Mouse (Mus musculus): ENCODE measurements around the gene Otulinl. TPM values are rescaled to one million over a fixed set of nuclear protein-coding genes. Genes with fewer than 3 reads are reported as not detected.

The Otulinl gene
- polyA plus RNA-seq, 1 experiment = 0.09 TPM

DNA sequence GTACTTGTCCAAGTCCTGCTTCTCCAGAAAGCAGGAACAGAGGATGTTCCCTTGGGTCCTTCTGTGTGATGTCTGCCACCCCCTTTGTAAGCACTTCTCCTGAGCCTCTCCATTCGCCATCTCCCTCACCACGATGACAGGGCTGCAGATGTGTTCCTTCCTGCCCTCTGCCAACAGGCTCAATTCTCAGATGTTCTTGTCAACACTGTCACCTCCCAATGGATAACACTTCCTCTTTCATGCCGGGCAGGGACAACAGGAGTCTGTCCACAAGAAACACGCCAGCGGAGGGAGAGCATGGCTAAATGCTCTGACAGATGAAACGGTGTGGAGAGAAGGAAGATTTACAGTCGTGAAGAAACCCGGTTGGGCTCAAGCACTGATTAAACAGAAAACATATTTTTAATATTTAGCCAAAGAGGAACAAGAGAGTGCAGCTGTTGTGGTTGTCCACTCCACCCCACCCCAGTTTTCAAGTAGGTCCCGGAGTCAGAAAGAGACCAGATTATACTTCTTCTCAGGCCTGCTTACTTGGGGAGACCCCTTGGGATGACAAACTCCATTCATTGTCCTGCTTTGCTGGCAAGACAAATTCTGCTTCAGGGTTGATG lies 6.8 kb upstream of the Otulinl start:
- H3K27me3 ChIP-seq (ENCODE audit: control insufficient read depth, insufficient read depth, insufficient read length) = peaks cover 16% of the 10 kb centered on the region
- H3K4me3 ChIP-seq (ENCODE audit: insufficient read depth, poor library complexity, severe bottlenecking) = no peak overlapping the region
- H3K36me3 ChIP-seq (ENCODE audit: control insufficient read depth, insufficient read depth) = no peaks in the 10 kb centered on the region
- H3ac ChIP-seq (ENCODE audit: control insufficient read depth, insufficient read length, low read depth) = no peak overlapping the region
- TF ChIP-seq FOSL1 (IDR thresholded peaks at IDR 0.05; ENCODE audit: insufficient read depth, low read length, poor library complexity, severe bottlenecking) (no peak), CEBPB (IDR thresholded peaks at IDR 0.05; ENCODE audit: low read depth) (no peak), MAX (IDR thresholded peaks at IDR 0.05) (no peak), USF1 (IDR thresholded peaks at IDR 0.05; ENCODE audit: low read depth) (no peak), MYOG (IDR thresholded peaks at IDR 0.05; ENCODE audit: control insufficient read depth, extremely low read depth, insufficient read length) (no peak), MYOD1 (IDR thresholded peaks at IDR 0.05; ENCODE audit: control insufficient read depth, insufficient read length, low read depth) (no peak), CTCF (IDR thresholded peaks at IDR 0.05; ENCODE audit: control insufficient read depth, insufficient read depth, insufficient read length) (no peak)
- no peaks in the 10 kb centered on the region for H3K79me3 ChIP-seq (ENCODE audit: low read depth)
- H3K79me2 ChIP-seq (ENCODE audit: control insufficient read depth, insufficient read depth) = no peaks in the 10 kb centered on the region

DNA sequence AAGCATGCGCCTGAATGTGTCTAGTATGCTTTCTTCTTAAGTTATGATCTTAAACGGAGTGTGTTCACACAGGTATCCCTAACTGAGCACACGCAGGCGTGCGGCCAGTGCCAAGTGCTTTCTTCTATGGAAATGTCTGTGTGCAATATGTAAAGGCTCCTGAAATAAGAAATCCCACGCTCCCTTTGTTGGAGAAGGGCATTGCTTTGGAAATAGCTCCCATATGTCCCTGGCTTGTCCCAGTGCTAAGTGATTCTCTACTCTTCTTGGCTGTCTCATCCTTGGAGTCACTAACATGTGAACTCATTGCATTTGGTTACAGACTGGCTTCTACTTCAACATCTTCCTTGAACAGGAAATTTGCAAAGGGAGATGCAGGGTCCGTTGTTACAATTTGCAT lies 3.4 kb upstream of the Otulinl start:
- H3K27me3 ChIP-seq (ENCODE audit: control insufficient read depth, insufficient read depth, insufficient read length) = peaks cover 10% of the 10 kb centered on the region

DNA sequence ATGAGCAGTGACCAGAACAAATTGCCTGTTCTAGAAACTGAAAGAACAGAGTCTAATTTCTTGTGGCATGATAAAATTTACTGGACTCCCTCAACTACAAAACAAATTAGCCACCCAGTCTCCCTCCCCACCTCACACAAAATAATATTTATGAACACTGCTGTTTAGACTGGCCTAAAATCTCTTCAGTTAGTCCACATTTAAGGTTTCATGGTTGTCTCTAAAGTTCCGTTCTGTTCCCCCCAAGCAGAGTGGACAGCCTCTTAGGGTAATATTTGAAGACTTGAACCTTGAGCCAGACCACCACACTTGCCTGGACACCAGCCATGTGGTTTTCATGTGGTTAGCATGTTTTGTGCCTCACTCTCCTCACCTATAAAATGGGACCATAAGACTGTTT lies 1.8 kb upstream of the Otulinl start:
- Histone ChIP-seq H3K36me3 (ENCODE audit: control insufficient read depth, insufficient read depth) (no peaks in the 10 kb centered on the region), H3K4me3 (ENCODE audit: insufficient read depth, poor library complexity, severe bottlenecking) (no peak overlapping the region), H3K79me3 (ENCODE audit: low read depth) (no peaks in the 10 kb centered on the region), H3K27me3 (ENCODE audit: control insufficient read depth, insufficient read depth, insufficient read length) (peaks cover 21% of the 10 kb centered on the region), H3ac (ENCODE audit: control insufficient read depth, insufficient read length, low read depth) (no peak overlapping the region), H3K79me2 (ENCODE audit: control insufficient read depth, insufficient read depth) (no peaks in the 10 kb centered on the region)
- TF ChIP-seq MYOD1 (IDR thresholded peaks at IDR 0.05; ENCODE audit: control insufficient read depth, insufficient read length, low read depth) (no peak), MYOG (IDR thresholded peaks at IDR 0.05; ENCODE audit: control insufficient read depth, extremely low read depth, insufficient read length) (no peak), USF1 (IDR thresholded peaks at IDR 0.05; ENCODE audit: low read depth) (no peak), MAX (IDR thresholded peaks at IDR 0.05) (no peak), CTCF (IDR thresholded peaks at IDR 0.05; ENCODE audit: control insufficient read depth, insufficient read depth, insufficient read length) (no peak), CEBPB (IDR thresholded peaks at IDR 0.05; ENCODE audit: low read depth) (no peak), FOSL1 (IDR thresholded peaks at IDR 0.05; ENCODE audit: insufficient read depth, low read length, poor library complexity, severe bottlenecking) (no peak)

More for the DNA sequence above, 3.4 kb upstream of the Otulinl start:
- H3K36me3 ChIP-seq (ENCODE audit: control insufficient read depth, insufficient read depth) = no peaks in the 10 kb centered on the region
- H3K79me2 ChIP-seq (ENCODE audit: control insufficient read depth, insufficient read depth) = no peaks in the 10 kb centered on the region
- TF ChIP-seq MYOD1 (IDR thresholded peaks at IDR 0.05; ENCODE audit: control insufficient read depth, insufficient read length, low read depth) (no peak), MYOG (IDR thresholded peaks at IDR 0.05; ENCODE audit: control insufficient read depth, extremely low read depth, insufficient read length) (no peak), CEBPB (IDR thresholded peaks at IDR 0.05; ENCODE audit: low read depth) (no peak), CTCF (IDR thresholded peaks at IDR 0.05; ENCODE audit: control insufficient read depth, insufficient read depth, insufficient read length) (no peak), USF1 (IDR thresholded peaks at IDR 0.05; ENCODE audit: low read depth) (no peak), MAX (IDR thresholded peaks at IDR 0.05) (no peak), FOSL1 (IDR thresholded peaks at IDR 0.05; ENCODE audit: insufficient read depth, low read length, poor library complexity, severe bottlenecking) (no peak)
- H3K79me3 ChIP-seq (ENCODE audit: low read depth) = no peaks in the 10 kb centered on the region
- H3ac ChIP-seq (ENCODE audit: control insufficient read depth, insufficient read length, low read depth) = no peak overlapping the region
- no peak overlapping the region for H3K4me3 ChIP-seq (ENCODE audit: insufficient read depth, poor library complexity, severe bottlenecking)

DNA sequence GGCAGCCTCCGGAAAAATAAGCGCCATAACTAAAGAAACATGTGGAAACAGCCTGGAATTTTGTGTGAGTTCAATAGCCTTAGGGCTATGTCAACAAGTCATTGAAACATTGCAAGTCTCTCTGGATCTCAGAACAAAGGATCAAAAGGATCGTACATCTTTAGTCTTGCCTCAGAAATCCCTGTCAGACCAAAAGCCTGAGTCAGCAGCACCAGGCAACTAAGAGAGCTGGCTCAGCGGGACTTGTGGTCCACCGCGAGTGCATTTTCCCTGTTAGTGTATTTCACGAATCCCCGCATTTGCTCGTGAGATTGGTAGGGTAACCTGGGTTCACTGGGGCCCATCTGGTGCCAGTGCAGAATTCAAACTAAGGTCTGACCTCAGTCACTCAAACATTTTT lies 1.2 kb upstream of the Otulinl start:
- Histone ChIP-seq H3K27me3 (ENCODE audit: control insufficient read depth, insufficient read depth, insufficient read length) (peaks cover 26% of the 10 kb centered on the region), H3K4me3 (ENCODE audit: insufficient read depth, poor library complexity, severe bottlenecking) (no peak overlapping the region), H3K79me2 (ENCODE audit: control insufficient read depth, insufficient read depth) (no peaks in the 10 kb centered on the region), H3K36me3 (ENCODE audit: control insufficient read depth, insufficient read depth) (no peaks in the 10 kb centered on the region), H3ac (ENCODE audit: control insufficient read depth, insufficient read length, low read depth) (no peak overlapping the region), H3K79me3 (ENCODE audit: low read depth) (no peaks in the 10 kb centered on the region)
- TF ChIP-seq MAX (IDR thresholded peaks at IDR 0.05) (no peak), CTCF (IDR thresholded peaks at IDR 0.05; ENCODE audit: control insufficient read depth, insufficient read depth, insufficient read length) (no peak), CEBPB (IDR thresholded peaks at IDR 0.05; ENCODE audit: low read depth) (no peak), USF1 (IDR thresholded peaks at IDR 0.05; ENCODE audit: low read depth) (no peak), MYOD1 (IDR thresholded peaks at IDR 0.05; ENCODE audit: control insufficient read depth, insufficient read length, low read depth) (no peak), MYOG (IDR thresholded peaks at IDR 0.05; ENCODE audit: control insufficient read depth, extremely low read depth, insufficient read length) (no peak)

DNA sequence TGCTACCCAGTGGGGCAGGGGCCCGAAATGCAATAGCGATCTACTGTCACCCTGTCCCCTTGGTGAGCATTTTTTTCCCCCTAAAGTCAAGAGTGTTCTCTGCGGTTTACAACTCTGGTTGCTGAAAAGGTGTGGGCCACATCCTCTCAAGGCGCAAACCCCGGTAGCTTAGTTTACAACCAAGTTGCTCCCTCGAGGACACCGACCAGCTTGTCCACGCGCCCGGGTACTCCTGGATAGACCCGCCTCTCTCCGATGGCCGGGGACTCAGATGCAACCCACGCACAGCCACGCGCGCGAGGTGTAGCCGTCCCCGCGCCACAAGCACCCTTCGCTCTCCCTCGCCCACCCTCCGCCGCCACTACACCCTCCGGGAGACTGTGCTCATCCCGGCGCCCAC lies 382 bp downstream of the Otulinl start:
- Histone ChIP-seq H3K36me3 (ENCODE audit: control insufficient read depth, insufficient read depth) (no peaks in the 10 kb centered on the region), H3K4me3 (ENCODE audit: insufficient read depth, poor library complexity, severe bottlenecking) (peak overlapping the region; percentile 28), H3K27me3 (ENCODE audit: control insufficient read depth, insufficient read depth, insufficient read length) (peaks cover 32% of the 10 kb centered on the region), H3K79me2 (ENCODE audit: control insufficient read depth, insufficient read depth) (no peaks in the 10 kb centered on the region), H3ac (ENCODE audit: control insufficient read depth, insufficient read length, low read depth) (peak overlapping the region; percentile 66), H3K79me3 (ENCODE audit: low read depth) (no peaks in the 10 kb centered on the region)
- TF ChIP-seq MYOD1 (IDR thresholded peaks at IDR 0.05; ENCODE audit: control insufficient read depth, insufficient read length, low read depth) (no peak), MAX (IDR thresholded peaks at IDR 0.05) (no peak), USF1 (IDR thresholded peaks at IDR 0.05; ENCODE audit: low read depth) (no peak), MYOG (IDR thresholded peaks at IDR 0.05; ENCODE audit: control insufficient read depth, extremely low read depth, insufficient read length) (no peak), CTCF (IDR thresholded peaks at IDR 0.05; ENCODE audit: control insufficient read depth, insufficient read depth, insufficient read length) (no peak), CEBPB (IDR thresholded peaks at IDR 0.05; ENCODE audit: low read depth) (no peak), FOSL1 (IDR thresholded peaks at IDR 0.05; ENCODE audit: insufficient read depth, low read length, poor library complexity, severe bottlenecking) (no peak)

All from C2C12 (cell line).